Mouse (Mus musculus) lung, postnatal 0 days (tissue): Measurements from ENCODE around the gene Ggact.

Experiments used
- CTCF ChIP-seq: IDR thresholded peaks from 2 replicates; pipeline ENCODE4 v1.5.1; 2016; ENCODE audit warnings: antibody characterized with exemption, mild to moderate bottlenecking
- EP300 ChIP-seq: IDR thresholded peaks from 2 replicates; pipeline ENCODE4 v1.6.1; 2016; ENCODE audit warnings: antibody characterized with exemption, mild to moderate bottlenecking, control low read depth

DNA sequence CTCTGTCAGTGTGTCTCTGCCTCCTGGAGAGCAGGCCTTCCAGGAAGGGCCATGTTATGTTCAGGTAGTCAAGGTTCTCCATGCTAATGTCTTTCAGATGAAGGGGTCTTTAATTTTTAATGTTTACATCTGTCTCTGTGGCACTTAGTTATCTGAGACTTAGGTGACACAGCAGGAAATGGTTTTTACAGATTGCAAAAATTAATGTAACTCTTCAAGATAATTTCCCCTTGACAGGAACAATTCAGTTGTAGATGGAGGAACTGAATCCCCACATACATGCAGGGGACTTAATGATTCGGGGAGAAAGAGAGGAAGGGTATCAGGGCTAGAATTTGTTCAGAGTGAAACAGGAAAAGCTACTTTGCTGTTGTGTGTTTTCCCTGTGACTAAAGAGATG is 26.3 kb downstream of the Ggact start:
- TF ChIP-seq EP300 (no peak), CTCF (no peak)
